Comparison of ENCODE assay signal across 19 mouse cellular contexts in genomic region chr6:135206909-135207308, GRCm38 (mm10). TPM values are rescaled to one million over a fixed set of nuclear protein-coding genes. Genes with fewer than 3 reads are reported as not detected.
DNase-seq lines count a peak whose midpoint lies in the region; ATAC-seq lines count a peak whose summit lies in the region.
"Had no signal": no experiment of that assay in that cellular context is flagged by ENCODE, and none has a peak within 500 bp of the region (broad histone marks: within the 10 kb centered on the region; RNA-seq: fewer than 3 reads in every experiment).

No protein-coding gene starts in this region.

- no peaks in the 10 kb centered on the region for H3K36me3 ChIP-seq in hindbrain, embryonic 15.5 days
- 0 out of 2 replicates have a peak, but pooled peaks cover 3% of the 10 kb centered on the region for H3K36me3 ChIP-seq in hindbrain, embryonic 10.5 days
- H3K36me3 ChIP-seq in neural tube, embryonic 13.5 days = peaks cover 15% of the 10 kb centered on the region; the same call in 1 of the 2 replicates
- H3K36me3 ChIP-seq in forebrain, embryonic 15.5 days = no peaks in the 10 kb centered on the region; the same call in 1 of the 2 replicates

- no peak for DNase-seq in hindbrain, embryonic 10.5 days (ENCODE audit: low spot score)
- DNase-seq in neural tube, embryonic 10.5 days (ENCODE audit: extremely low spot score, low spot score) = no peak
- peak; percentile 64 for DNase-seq in telencephalon, adult 2 months (ENCODE audit: low read depth, low spot score)
- no peak for DNase-seq in adrenal gland, adult (ENCODE audit: inconsistent age in 2 of 2, low spot score in 1 of 2)
- no peak for DNase-seq in retina, postnatal 1 day
- DNase-seq: adrenal gland, postnatal 36 days; cerebellum, adult 9-10 months; kidney, adult 11 months; kidney, postnatal 25 days; lung, embryonic 14.5 days; lung, postnatal 36 days; thymus, postnatal 36 days had no signal

- 0 out of 2 replicates have a peak, but pooled peaks cover 3% of the 10 kb centered on the region for H3K4me1 ChIP-seq in hindbrain, embryonic 15.5 days (replicated peaks)
- H3K4me1 ChIP-seq in hindbrain, embryonic 10.5 days (replicated peaks) = peaks cover 7% of the 10 kb centered on the region; the same call in 1 of the 2 replicates
- no peaks in the 10 kb centered on the region; the same call in none of the 2 replicates for H3K4me1 ChIP-seq in neural tube, embryonic 13.5 days (replicated peaks)
- 0 out of 2 replicates have a peak, but pooled peaks cover 10% of the 10 kb centered on the region for H3K4me1 ChIP-seq in forebrain, embryonic 15.5 days
- H3K4me1 ChIP-seq: embryonic facial prominence, embryonic 13.5 days had no signal

- no peak overlapping the region for H3K9ac ChIP-seq in hindbrain, embryonic 15.5 days
- H3K9ac ChIP-seq in neural tube, embryonic 13.5 days = no peak overlapping the region
- H3K9ac ChIP-seq in forebrain, embryonic 15.5 days (replicated peaks) = no peak overlapping the region
- H3K9ac ChIP-seq: embryonic facial prominence, embryonic 13.5 days; lung, embryonic 14.5 days had no signal

- H3K4me2 ChIP-seq in hindbrain, embryonic 15.5 days = no peak overlapping the region
- no peak overlapping the region for H3K4me2 ChIP-seq in neural tube, embryonic 13.5 days
- no peak overlapping the region for H3K4me2 ChIP-seq in forebrain, embryonic 15.5 days (replicated peaks)
- H3K4me2 ChIP-seq: embryonic facial prominence, embryonic 13.5 days; lung, embryonic 14.5 days had no signal

- 40% methylated on average over 8 of the region's 8 CpGs for WGBS in hindbrain, embryonic 15.5 days
- 56% methylated on average over 8 of the region's 8 CpGs for WGBS in hindbrain, embryonic 10.5 days
- 40% methylated on average over 8 of the region's 8 CpGs for WGBS in neural tube, embryonic 13.5 days
- 16% methylated on average over 8 of the region's 8 CpGs for WGBS in forebrain, embryonic 15.5 days

- no peaks in the 10 kb centered on the region for H3K9me3 ChIP-seq in hindbrain, embryonic 15.5 days
- no peaks in the 10 kb centered on the region for H3K9me3 ChIP-seq in hindbrain, embryonic 10.5 days
- H3K9me3 ChIP-seq in neural tube, embryonic 13.5 days = no peaks in the 10 kb centered on the region
- no peaks in the 10 kb centered on the region for H3K9me3 ChIP-seq in forebrain, embryonic 15.5 days
- H3K9me3 ChIP-seq: embryonic facial prominence, embryonic 13.5 days; liver, embryonic 12.5 days had no signal

- peak; percentile 39 for ATAC-seq in hindbrain, embryonic 15.5 days (ENCODE audit: low FRiP score, low read depth)
- no peak for ATAC-seq in neural tube, embryonic 13.5 days (ENCODE audit: low read depth)
- ATAC-seq in forebrain, embryonic 15.5 days (replicated peaks) = 0 out of 2 replicates have a peak, but pooled peaks have one; percentile 16
- ATAC-seq: liver, embryonic 12.5 days had no signal

- H3K27ac ChIP-seq in hindbrain, embryonic 15.5 days (replicated peaks) = peak overlapping the region; percentile 55; the same call in 1 of the 2 replicates
- no peak overlapping the region for H3K27ac ChIP-seq in hindbrain, embryonic 10.5 days
- H3K27ac ChIP-seq in neural tube, embryonic 13.5 days (replicated peaks) = peak overlapping the region; percentile 23; the same call in 1 of the 2 replicates
- H3K27ac ChIP-seq in forebrain, embryonic 15.5 days (replicated peaks) = peak overlapping the region; percentile 27; the same call in 1 of the 2 replicates
- H3K27ac ChIP-seq: embryonic facial prominence, embryonic 13.5 days had no signal

- no peaks in the 10 kb centered on the region for H3K27me3 ChIP-seq in hindbrain, embryonic 15.5 days
- H3K27me3 ChIP-seq in hindbrain, embryonic 10.5 days (ENCODE audit: insufficient read depth, poor library complexity, severe bottlenecking) = no peaks in the 10 kb centered on the region
- no peaks in the 10 kb centered on the region for H3K27me3 ChIP-seq in neural tube, embryonic 13.5 days
- no peaks in the 10 kb centered on the region for H3K27me3 ChIP-seq in forebrain, embryonic 15.5 days
- H3K27me3 ChIP-seq: CH12.LX; embryonic facial prominence, embryonic 13.5 days; liver, embryonic 12.5 days had no signal

- H3K4me3 ChIP-seq in hindbrain, embryonic 15.5 days = no peak overlapping the region
- H3K4me3 ChIP-seq in hindbrain, embryonic 10.5 days = no peak overlapping the region
- no peak overlapping the region for H3K4me3 ChIP-seq in neural tube, embryonic 13.5 days
- H3K4me3 ChIP-seq in forebrain, embryonic 15.5 days = no peak overlapping the region
- H3K4me3 ChIP-seq: embryonic facial prominence, embryonic 13.5 days; liver, embryonic 12.5 days; myocyte had no signal

RNA-seq across cellular contexts. Expression of gene Hebp1, which starts 9.1 kb away (rescaled TPM):
- polyA plus RNA-seq in hindbrain, embryonic 15.5 days (2015; fragmentation: Nextera tagmentation; extraction: Ambion mirVana) = 3.6 and 6.8 TPM in 2 replicates
- 6.3 and 9.0 TPM in 2 replicates for polyA plus RNA-seq in hindbrain, embryonic 10.5 days (2016; fragmentation: Nextera tagmentation; extraction: Ambion mirVana)
- polyA plus RNA-seq in neural tube, embryonic 13.5 days (2015; fragmentation: Nextera tagmentation; extraction: Ambion mirVana) = 5.2 and 6.3 TPM in 2 replicates
- 2.6 and 2.8 TPM in 2 replicates for polyA plus RNA-seq in forebrain, embryonic 15.5 days (2015; fragmentation: Nextera tagmentation; extraction: Ambion mirVana)

RNA-seq across cellular contexts. Expression of gene Fam234b, which starts 9.1 kb away (rescaled TPM):
- 100 and 112 TPM in 2 replicates for polyA plus RNA-seq in hindbrain, embryonic 15.5 days (2015; fragmentation: Nextera tagmentation; extraction: Ambion mirVana)
- polyA plus RNA-seq in hindbrain, embryonic 10.5 days (2016; fragmentation: Nextera tagmentation; extraction: Ambion mirVana) = 24.5 and 28.0 TPM in 2 replicates
- 82.9 and 92.2 TPM in 2 replicates for polyA plus RNA-seq in neural tube, embryonic 13.5 days (2015; fragmentation: Nextera tagmentation; extraction: Ambion mirVana)
- 83.1 and 86.7 TPM in 2 replicates for polyA plus RNA-seq in forebrain, embryonic 15.5 days (2015; fragmentation: Nextera tagmentation; extraction: Ambion mirVana)

RNA-seq across cellular contexts. Expression of gene Gsg1, which starts 47.2 kb away (rescaled TPM):
- 0.33 TPM in 1 of 2 replicates, not detected in the other for polyA plus RNA-seq in hindbrain, embryonic 15.5 days (2015; fragmentation: Nextera tagmentation; extraction: Ambion mirVana)
- 0.39 and 0.58 TPM in 2 replicates for polyA plus RNA-seq in hindbrain, embryonic 10.5 days (2016; fragmentation: Nextera tagmentation; extraction: Ambion mirVana)
- polyA plus RNA-seq in neural tube, embryonic 13.5 days (2015; fragmentation: Nextera tagmentation; extraction: Ambion mirVana) = 0.33 and 0.61 TPM in 2 replicates
- polyA plus RNA-seq in forebrain, embryonic 15.5 days (2015; fragmentation: Nextera tagmentation; extraction: Ambion mirVana) = 0.22 and 0.31 TPM in 2 replicates
